12 mouse cellular contexts compared by ENCODE assay signal in genomic region chrX:13244588-13244987, GRCm38 (mm10). TPM values are rescaled to one million over a fixed set of nuclear protein-coding genes. Genes with fewer than 3 reads are reported as not detected.
DNase-seq lines count a peak whose midpoint lies in the region; ATAC-seq and TF ChIP-seq lines count a peak whose summit lies in the region.
"Had no signal": no experiment of that assay in that cellular context is flagged by ENCODE, and none has a peak within 500 bp of the region (broad histone marks: within the 10 kb centered on the region; RNA-seq: fewer than 3 reads in every experiment).

No protein-coding gene starts in this region.

- no peak for DNase-seq in hindbrain, embryonic 14.5 days (ENCODE audit: low spot score)
- no peak for DNase-seq in hindbrain, postnatal 0 days (ENCODE audit: low spot score)
- peak; percentile 3 for DNase-seq in 416B (ENCODE audit: low read depth)
- no peak for DNase-seq in liver, embryonic 13.5 days
- DNase-seq in left cerebral cortex, adult 18-20 months (ENCODE audit: low spot score in 2 of 2), result no peak
- no peak for DNase-seq in adrenal gland, adult 2 months
- DNase-seq in cerebellum, postnatal 4 days (ENCODE audit: low spot score in 2 of 2), result no peak
- DNase-seq: forebrain, postnatal 0 days had no signal

- no peak overlapping the region for H3K4me3 ChIP-seq in hindbrain, embryonic 14.5 days (replicated peaks; ENCODE audit: low read length)
- no peak overlapping the region for H3K4me3 ChIP-seq in hindbrain, postnatal 0 days (ENCODE audit: low read length)
- H3K4me3 ChIP-seq in intestine, postnatal 0 days (ENCODE audit: low read depth, low read length), result no peak overlapping the region
- no peak overlapping the region for H3K4me3 ChIP-seq in liver, embryonic 13.5 days (replicated peaks)
- H3K4me3 ChIP-seq: heart, embryonic 12.5 days; layer of hippocampus, adult 2 months; myocyte had no signal

- peaks cover 16% of the 10 kb centered on the region; the same call in 1 of the 2 replicates for H3K4me1 ChIP-seq in hindbrain, embryonic 14.5 days (replicated peaks; ENCODE audit: control insufficient read depth, insufficient read depth, low read length)
- H3K4me1 ChIP-seq in hindbrain, postnatal 0 days (ENCODE audit: insufficient read depth, low read length), result no peaks in the 10 kb centered on the region; the same call in 1 of the 2 replicates
- no peaks in the 10 kb centered on the region for H3K4me1 ChIP-seq in intestine, postnatal 0 days (replicated peaks; ENCODE audit: control insufficient read depth, insufficient read depth, low read length)
- H3K4me1 ChIP-seq in liver, embryonic 13.5 days (replicated peaks), result peaks cover 32% of the 10 kb centered on the region
- H3K4me1 ChIP-seq: heart, embryonic 12.5 days had no signal

- H3K27me3 ChIP-seq in hindbrain, embryonic 14.5 days (ENCODE audit: control insufficient read depth, insufficient read depth, low read length), result peaks cover 36% of the 10 kb centered on the region; the same call in 1 of the 2 replicates
- no peaks in the 10 kb centered on the region for H3K27me3 ChIP-seq in hindbrain, postnatal 0 days (ENCODE audit: insufficient read depth, low read length)
- no peaks in the 10 kb centered on the region for H3K27me3 ChIP-seq in intestine, postnatal 0 days (replicated peaks; ENCODE audit: control insufficient read depth, insufficient read depth, low read length)
- no peaks in the 10 kb centered on the region for H3K27me3 ChIP-seq in liver, embryonic 13.5 days

- H3K4me2 ChIP-seq in hindbrain, embryonic 14.5 days (replicated peaks), result no peak overlapping the region
- no peak overlapping the region for H3K4me2 ChIP-seq in hindbrain, postnatal 0 days (ENCODE audit: low read depth, low read length)
- H3K4me2 ChIP-seq in intestine, postnatal 0 days (replicated peaks; ENCODE audit: low read depth), result peak overlapping the region; percentile 59
- no peak overlapping the region for H3K4me2 ChIP-seq in liver, embryonic 13.5 days
- H3K4me2 ChIP-seq: heart, embryonic 12.5 days had no signal

- H3K36me3 ChIP-seq in hindbrain, embryonic 14.5 days (replicated peaks; ENCODE audit: control insufficient read depth, insufficient read depth), result no peaks in the 10 kb centered on the region
- no peaks in the 10 kb centered on the region for H3K36me3 ChIP-seq in hindbrain, postnatal 0 days (ENCODE audit: insufficient read depth, low read length)
- no peaks in the 10 kb centered on the region for H3K36me3 ChIP-seq in intestine, postnatal 0 days (ENCODE audit: control insufficient read depth, insufficient read depth)
- no peaks in the 10 kb centered on the region for H3K36me3 ChIP-seq in liver, embryonic 13.5 days
- H3K36me3 ChIP-seq: heart, embryonic 12.5 days had no signal

- no peak for TF ChIP-seq CTCF in hindbrain, postnatal 0 days (IDR thresholded peaks at IDR 0.05; ENCODE audit: low read depth)
- no peak for TF ChIP-seq CTCF in intestine, postnatal 0 days (IDR thresholded peaks at IDR 0.05; ENCODE audit: low read depth)

- peak overlapping the region; percentile 98 for H3K27ac ChIP-seq in hindbrain, embryonic 14.5 days
- no peak overlapping the region; the same call in 1 of the 2 replicates for H3K27ac ChIP-seq in hindbrain, postnatal 0 days
- H3K27ac ChIP-seq in intestine, postnatal 0 days (ENCODE audit: low read depth, low read length), result peak overlapping the region; percentile 88
- peak overlapping the region; percentile 86 for H3K27ac ChIP-seq in liver, embryonic 13.5 days

- H3K9me3 ChIP-seq in hindbrain, embryonic 14.5 days (ENCODE audit: control insufficient read depth, low read length), result no peaks in the 10 kb centered on the region
- no peaks in the 10 kb centered on the region for H3K9me3 ChIP-seq in hindbrain, postnatal 0 days (ENCODE audit: low read length)
- H3K9me3 ChIP-seq in intestine, postnatal 0 days (ENCODE audit: control insufficient read depth), result no peaks in the 10 kb centered on the region
- H3K9me3 ChIP-seq in liver, embryonic 13.5 days (replicated peaks), result no peaks in the 10 kb centered on the region
- H3K9me3 ChIP-seq: heart, embryonic 12.5 days had no signal

- H3K9ac ChIP-seq in hindbrain, embryonic 14.5 days, result 0 out of 2 replicates have a peak overlapping the region, but pooled peaks have one; percentile 75
- no peak overlapping the region for H3K9ac ChIP-seq in hindbrain, postnatal 0 days (replicated peaks; ENCODE audit: low read length)
- no peak overlapping the region for H3K9ac ChIP-seq in intestine, postnatal 0 days (ENCODE audit: low read depth, low read length)
- no peak overlapping the region for H3K9ac ChIP-seq in liver, embryonic 13.5 days
- H3K9ac ChIP-seq: heart, embryonic 12.5 days had no signal

- ATAC-seq in hindbrain, embryonic 14.5 days (ENCODE audit: low FRiP score), result no peak
- no peak for ATAC-seq in hindbrain, postnatal 0 days
- ATAC-seq in intestine, postnatal 0 days, result peak; percentile 85
- peak; percentile 39 for ATAC-seq in liver, embryonic 13.5 days (ENCODE audit: low read depth)
- ATAC-seq: forebrain, postnatal 0 days had no signal

RNA-seq across cellular contexts. Expression of gene Ddx3x, which starts 36.2 kb away (rescaled TPM):
- 113 and 117 TPM in 2 replicates for polyA plus RNA-seq in hindbrain, embryonic 14.5 days (2014; fragmentation: Nextera tagmentation; extraction: Ambion mirVana)
- total RNA-seq in hindbrain, postnatal 0 days (2014; rRNA removed), result 92.2 and 103 TPM in 2 replicates
- polyA plus RNA-seq in hindbrain, postnatal 0 days (2015; fragmentation: Nextera tagmentation; extraction: Ambion mirVana), result 91.7 and 110 TPM in 2 replicates
- polyA plus RNA-seq in intestine, postnatal 0 days (2015; fragmentation: Nextera tagmentation; extraction: Ambion mirVana), result 84.5 and 92.6 TPM in 2 replicates
- polyA plus RNA-seq in liver, embryonic 13.5 days (2015; fragmentation: Nextera tagmentation; extraction: Ambion mirVana), result 66.1 and 85.7 TPM in 2 replicates
- 100 to 1,000 TPM; 158 to 206 TPM for total RNA-seq in left cerebral cortex, adult 18-20 months (2021)
- total RNA-seq in adrenal gland, adult 2 months (2021), result 100 to 1,000 TPM; 274 to 532 TPM
- polyA plus RNA-seq in adrenal gland, adult 2 months (2012; rRNA removed), result 8.2 and 12.0 TPM in 2 replicates

Comparison
In these comparisons a context has a peak if more than half of its experiments do, and no peak if none do; other contexts are left out.
1. ATAC-seq: peak in intestine, postnatal 0 days (single experiment) and liver, embryonic 13.5 days (single experiment); none in hindbrain, embryonic 14.5 days (single experiment) and hindbrain, postnatal 0 days (single experiment).